10 mouse cellular contexts compared by ENCODE assay signal in the genomic region with DNA sequence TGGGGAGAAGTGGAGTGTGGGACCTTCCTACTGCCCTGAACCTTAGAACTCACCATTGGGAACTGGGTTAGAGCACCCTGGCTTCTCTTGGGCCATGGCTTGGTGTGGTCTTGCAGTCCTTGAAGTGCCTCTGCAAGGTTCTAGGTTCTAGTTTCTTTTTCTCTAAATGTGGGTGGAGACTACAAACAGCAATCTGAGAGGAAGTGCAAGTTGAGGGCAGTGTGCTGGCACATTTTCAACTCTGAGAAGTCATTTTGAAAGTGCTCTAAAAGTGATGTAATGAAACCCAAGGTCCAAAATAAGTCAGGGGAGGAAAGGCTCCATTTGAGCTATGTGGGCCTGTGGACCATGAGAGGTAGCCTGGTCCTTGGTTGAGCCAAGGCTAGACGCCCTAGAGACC. TPM values are rescaled to one million over a fixed set of nuclear protein-coding genes. Genes with fewer than 3 reads are reported as not detected.
DNase-seq lines count a peak whose midpoint lies in the region; ATAC-seq lines count a peak whose summit lies in the region.
"Had no signal": no experiment of that assay in that cellular context is flagged by ENCODE, and none has a peak within 500 bp of the region (broad histone marks: within the 10 kb centered on the region; RNA-seq: fewer than 3 reads in every experiment).

A gene (minus strand): TSS at position 132 of the 400 bp plus-strand sequence.

- DNase-seq in A20 (ENCODE audit: low read depth, low spot score) (peak; percentile 68), NIH3T3 (ENCODE audit: low read depth) (peak; percentile 2)
- DNase-seq in adrenal gland, postnatal 14 days, result peak; percentile 9
- DNase-seq in layer of hippocampus, adult 11-12 months (ENCODE audit: low spot score), result peak; percentile 16
- peak; percentile 2 for DNase-seq in lung, postnatal 14 days
- DNase-seq in naive thymus-derived CD4-positive, alpha-beta T cell, adult 2 months (ENCODE audit: low read depth), result peak; percentile 29

- peak; percentile 68 to 83 for ATAC-seq in hematopoietic stem cell, adult 5-6 weeks (replicated peaks in 1 of 2; ENCODE audit: insufficient read depth in 1 of 2, low FRiP score in 2 of 2, low TSS enrichment in 1 of 2, low read depth in 1 of 2, poor library complexity in 2 of 2, severe bottlenecking in 2 of 2)

RNA-seq across cellular contexts. Expression of the gene that starts here (rescaled TPM):
- total RNA-seq in adrenal gland, postnatal 14 days (2021), result 0.37 and 0.56 TPM in 2 replicates
- total RNA-seq in hematopoietic stem cell, adult 5-6 weeks (2017), result 0.55 and 1.9 TPM in 2 replicates
- total RNA-seq: gastrocnemius, postnatal 14 days; layer of hippocampus, postnatal 36 days; left cerebral cortex, postnatal 25 days had no signal

Comparison
In these comparisons a context has a peak if more than half of its experiments do, and no peak if none do; other contexts are left out.
1. Peak in every context shown above with its lines: DNase-seq and ATAC-seq.
2. Peak in DNase-seq in adrenal gland, postnatal 14 days; RNA of the gene not detected or under 1 TPM.
3. DNase-seq: peak in every context shown above with its lines; median percentile 68 in A20; 29 in naive thymus-derived CD4-positive, alpha-beta T cell, adult 2 months; 16 in layer of hippocampus, adult 11-12 months; 9 in adrenal gland, postnatal 14 days; 2 in NIH3T3; 2 in lung, postnatal 14 days.